Mouse (Mus musculus): ENCODE measurements around the gene Ppox.

- TF ChIP-seq POLR2A (IDR thresholded peaks at IDR 0.05; ENCODE audit: control insufficient read depth, low read depth, low read length) (no peak), CTCF (IDR thresholded peaks at IDR 0.05; ENCODE audit: control insufficient read depth, insufficient read depth, insufficient replicate concordance, low read depth, low read length) (no peak)
Observed at GRCm38 (mm10) chr1:171320151-171320550, 39.2 kb upstream of the Ppox start.
